Mouse (Mus musculus) ovary, postnatal 36 days (tissue): ENCODE data around the gene Josd2.

Experiments used
- DNase-seq: peaks from one replicate; pipeline ENCODE4 v3.0.0; 2022; ENCODE audit warnings: low spot score, mixed read lengths

Josd2 gene

DNA sequence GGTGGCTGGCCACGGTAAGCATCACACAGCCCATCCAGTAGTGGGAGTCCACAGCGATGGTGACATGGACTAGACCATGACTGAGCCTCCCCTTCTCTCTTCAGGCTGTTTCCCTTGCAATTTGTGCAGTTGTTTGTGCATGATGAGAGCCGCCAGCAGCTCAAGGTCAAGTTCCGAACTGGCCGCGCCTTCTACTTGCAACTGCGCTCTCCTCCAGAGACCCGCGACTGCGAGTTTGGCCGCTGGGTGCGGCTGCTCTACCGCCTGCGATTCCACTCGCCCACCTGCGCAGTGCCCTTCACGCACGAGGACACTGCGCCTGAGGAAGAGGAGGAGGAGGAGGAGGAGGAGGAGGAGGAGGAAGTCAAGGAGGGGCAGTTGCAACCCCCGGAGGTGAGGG lies 32.3 kb downstream of the Josd2 start:
- no peak for DNase-seq

- DNase-seq = peak; percentile 45
Observed at GRCm38 (mm10) chr7:44501563-44502115, 33.9 kb downstream of the Josd2 start.

- DNase-seq = no peak
Observed at GRCm38 (mm10) chr7:44507491-44507890, 39.7 kb downstream of the Josd2 start.

DNA sequence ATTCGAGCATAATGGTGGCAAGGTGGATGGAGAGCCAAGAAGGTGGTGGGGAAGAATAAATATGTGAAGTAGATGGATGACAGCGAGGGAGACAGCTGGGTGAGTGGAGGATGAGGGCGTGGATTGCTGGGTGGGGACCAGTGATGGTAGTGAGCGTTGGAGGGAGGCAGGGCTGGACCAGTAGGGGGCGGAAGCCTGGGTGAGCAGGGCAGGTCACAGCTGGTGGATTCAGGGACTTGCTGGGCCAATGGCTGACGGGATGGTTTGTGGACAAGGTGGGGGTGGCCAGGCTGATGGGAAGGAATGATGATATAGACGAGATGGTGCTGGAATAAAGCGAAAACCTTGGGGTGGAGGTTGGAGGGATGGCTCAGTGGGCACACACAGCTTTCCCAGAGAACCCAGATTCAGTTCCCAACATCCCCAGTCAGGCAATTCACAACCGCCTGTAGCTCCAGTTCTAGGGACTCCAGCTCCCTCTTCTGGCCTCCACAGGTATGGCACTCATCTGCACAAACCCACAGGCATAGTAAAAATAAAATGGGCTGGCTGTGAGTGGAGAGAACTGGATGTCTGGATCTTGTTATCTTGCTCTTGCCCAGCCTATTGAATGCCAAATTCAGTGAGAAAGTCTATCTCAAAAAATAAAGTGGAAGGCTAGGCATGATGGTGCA lies 51.6 kb downstream of the Josd2 start:
- DNase-seq = no peak

DNA sequence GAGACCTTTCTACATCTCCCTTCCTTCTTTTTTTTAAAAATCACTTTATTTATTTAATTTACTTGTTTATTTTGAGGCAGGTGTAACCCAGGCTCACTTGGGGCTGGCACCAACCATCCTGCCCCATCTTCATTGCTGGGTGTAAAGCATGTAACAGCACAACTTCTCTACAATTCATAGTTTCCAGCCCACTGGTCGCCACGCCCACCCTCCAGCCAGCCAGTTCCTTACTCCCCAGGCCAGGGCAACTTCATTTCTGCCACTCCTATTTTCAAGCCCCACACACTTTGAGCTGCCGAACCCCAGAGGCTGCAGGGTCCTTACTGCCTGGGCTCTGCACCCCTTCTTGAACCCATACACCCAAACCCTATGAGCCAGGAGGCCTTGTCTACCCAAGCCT lies 53.2 kb downstream of the Josd2 start:
- no peak for DNase-seq
